Mouse (Mus musculus) ES-Bruce4 (cell line): ENCODE measurements around the gene Plekhm1.

Experiments
- CTCF ChIP-seq: IDR thresholded peaks from one replicate; pipeline ENCODE4 v1.8.1; 2011; ENCODE audit warnings: low read depth, low read length
- POLR2A ChIP-seq: IDR thresholded peaks from one replicate; pipeline ENCODE4 v1.8.1; 2011; ENCODE audit warnings: low read length; ENCODE audit not compliant: insufficient read depth

DNA sequence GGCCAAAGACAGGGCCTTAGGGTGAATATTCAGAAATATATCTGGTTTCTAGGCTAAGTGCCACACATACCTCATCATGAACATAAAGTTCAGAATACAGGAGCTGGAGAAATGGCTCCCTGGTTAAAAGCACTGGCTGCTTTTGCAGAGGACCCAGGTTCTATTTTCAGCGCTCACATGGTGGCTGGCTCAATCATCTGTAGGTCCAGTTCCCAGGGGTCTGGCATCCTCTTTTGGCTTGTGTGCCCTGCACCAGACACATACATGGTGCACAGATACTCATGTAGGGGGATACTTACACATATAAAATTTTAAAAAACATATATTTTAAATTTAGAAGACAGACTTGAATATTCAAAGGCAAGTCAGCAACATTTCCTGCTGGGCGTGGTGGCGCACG, 16.3 kb downstream of the Plekhm1 start:
- TF ChIP-seq POLR2A: no peak
- TF ChIP-seq CTCF: no peak
